Mouse (Mus musculus): Measurements from ENCODE around the gene Cux2. TPM values are rescaled to one million over a fixed set of nuclear protein-coding genes. Genes with fewer than 3 reads are reported as not detected.
A peak's percentile ranks its signal among the peaks of the same experiment; 100 is the strongest.

The Cux2 gene
- polyA plus RNA-seq, 1 experiment from 2014 or later: 1.5 TPM

DNA sequence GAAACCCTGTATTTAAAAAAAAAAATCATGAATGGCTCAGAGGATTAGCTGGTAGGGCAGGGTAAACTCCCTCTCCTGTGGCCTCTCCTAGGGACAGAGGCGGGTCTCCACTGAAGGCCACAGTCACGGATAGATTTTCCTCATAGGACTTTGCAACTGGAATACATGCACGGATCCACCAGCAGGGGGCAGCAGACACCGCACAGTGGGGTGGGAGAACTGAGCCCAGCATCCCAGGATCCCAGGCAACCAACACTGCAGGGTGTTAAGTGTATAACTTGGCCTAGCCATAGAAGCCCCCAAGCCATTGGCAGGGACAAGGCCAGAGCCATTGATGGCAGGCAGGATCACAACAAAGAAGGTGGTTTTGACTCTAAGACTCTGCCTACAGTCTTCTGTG, 177.7 kb downstream of the Cux2 start:
- H3K4me3 ChIP-seq (ENCODE audit: low read depth, low read length): no peak overlapping the region
- H3K27ac ChIP-seq (ENCODE audit: low read depth, low read length): no peak overlapping the region
- peak; percentile 43; the same call in 1 of the 2 replicates for ATAC-seq
- peak; percentile 99 for TF ChIP-seq CTCF (IDR thresholded peaks at IDR 0.05; ENCODE audit: low read depth)
- WGBS: 9% methylated on average over 4 of the region's 4 CpGs
- H3K27me3 ChIP-seq (replicated peaks; ENCODE audit: control insufficient read depth, insufficient read depth, low read length): no peaks in the 10 kb centered on the region
- no peaks in the 10 kb centered on the region for H3K9me3 ChIP-seq (ENCODE audit: control insufficient read depth)
- no peaks in the 10 kb centered on the region for H3K36me3 ChIP-seq (ENCODE audit: control insufficient read depth, insufficient read depth)
- H3K4me2 ChIP-seq (replicated peaks; ENCODE audit: low read depth): no peak overlapping the region
- H3K9ac ChIP-seq (ENCODE audit: low read depth, low read length): no peak overlapping the region
- H3K4me1 ChIP-seq (replicated peaks; ENCODE audit: control insufficient read depth, insufficient read depth, low read length): no peaks in the 10 kb centered on the region

DNA sequence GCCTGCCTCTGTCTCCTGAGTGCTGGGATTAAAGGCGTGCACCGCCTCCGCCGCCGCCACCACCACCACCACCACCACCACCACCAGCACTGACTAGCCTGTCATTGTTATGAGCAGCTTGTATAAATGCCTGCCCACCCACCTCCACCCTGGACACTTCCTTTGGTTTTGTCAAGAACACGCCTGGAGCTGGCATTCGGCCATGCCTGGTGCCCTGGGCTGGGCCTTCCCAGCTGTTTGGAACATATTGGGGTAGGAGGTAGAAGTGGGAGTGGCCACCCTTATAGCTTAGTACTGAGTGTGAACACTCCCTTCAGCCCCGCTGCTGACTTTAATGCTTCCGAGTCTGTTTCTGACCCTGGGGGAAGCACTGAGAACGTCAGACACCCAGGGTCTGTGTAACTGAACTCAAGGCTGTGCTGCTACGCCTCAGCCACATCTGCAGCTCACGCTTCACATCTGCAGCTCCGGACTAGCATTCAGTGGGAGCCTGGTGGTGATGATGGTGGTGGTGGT, 178.3 kb downstream of the Cux2 start:
- peak overlapping the region; percentile 22; the same call in 1 of the 2 replicates for H3K27ac ChIP-seq (ENCODE audit: low read depth, low read length)
- H3K36me3 ChIP-seq (ENCODE audit: control insufficient read depth, insufficient read depth): no peaks in the 10 kb centered on the region
- ATAC-seq: no peak
- no peaks in the 10 kb centered on the region for H3K4me1 ChIP-seq (replicated peaks; ENCODE audit: control insufficient read depth, insufficient read depth, low read length)
- no peak overlapping the region for H3K4me3 ChIP-seq (ENCODE audit: low read depth, low read length)
- TF ChIP-seq CTCF (IDR thresholded peaks at IDR 0.05; ENCODE audit: low read depth): no peak
- no peaks in the 10 kb centered on the region for H3K9me3 ChIP-seq (ENCODE audit: control insufficient read depth)
- H3K9ac ChIP-seq (ENCODE audit: low read depth, low read length): no peak overlapping the region
- no peak overlapping the region for H3K4me2 ChIP-seq (replicated peaks; ENCODE audit: low read depth)
- H3K27me3 ChIP-seq (replicated peaks; ENCODE audit: control insufficient read depth, insufficient read depth, low read length): no peaks in the 10 kb centered on the region
- 83% methylated on average over 13 of the region's 13 CpGs for WGBS

DNA sequence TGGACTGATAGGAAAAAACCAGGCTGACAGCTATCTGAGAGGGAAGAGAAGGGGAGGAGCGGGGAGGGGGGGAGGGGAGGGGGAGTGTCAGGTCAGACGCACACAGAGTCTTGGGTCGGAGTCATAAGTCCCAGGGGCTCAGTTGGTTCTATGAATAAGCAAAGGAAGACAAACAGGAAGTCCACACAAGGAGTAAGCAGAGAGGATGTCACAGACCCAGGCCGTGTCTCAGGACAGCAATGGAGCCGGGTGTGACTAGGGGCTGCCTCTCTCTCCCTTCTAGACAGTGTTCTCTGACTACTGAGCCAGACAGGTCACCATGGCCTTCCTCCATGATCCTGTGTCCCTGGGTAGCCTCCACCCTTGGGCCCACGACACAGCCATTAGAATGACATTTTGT, 179.1 kb downstream of the Cux2 start:
- peak; percentile 27; the same call in 1 of the 2 replicates for ATAC-seq
- WGBS: 58% methylated on average over 6 of the region's 6 CpGs
- 0 out of 2 replicates have a peak overlapping the region, but pooled peaks have one; percentile 22 for H3K27ac ChIP-seq (ENCODE audit: low read depth, low read length)

DNA sequence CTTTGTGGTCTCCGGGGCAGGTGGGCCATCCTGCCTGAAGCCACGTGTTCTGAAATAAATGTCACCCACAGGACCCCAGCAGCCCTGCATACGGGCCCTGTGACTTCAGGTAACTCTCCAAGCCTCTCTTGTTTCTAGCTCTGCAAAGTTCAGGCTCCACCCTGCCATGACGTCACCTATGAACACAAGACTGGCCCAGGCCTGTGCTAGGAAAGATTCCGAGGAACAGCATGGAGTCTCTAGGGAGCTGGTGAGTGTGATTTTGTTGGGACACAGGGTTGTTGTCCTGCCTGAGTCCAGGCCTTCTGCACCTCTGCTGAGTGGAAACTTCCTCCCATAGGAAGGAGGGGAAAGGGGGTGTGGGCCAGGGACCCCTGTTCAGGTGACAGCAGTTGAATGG, 181.9 kb downstream of the Cux2 start:
- ATAC-seq: no peak
- Histone ChIP-seq H3K4me1 (replicated peaks; ENCODE audit: control insufficient read depth, insufficient read depth, low read length) (no peaks in the 10 kb centered on the region), H3K4me3 (ENCODE audit: low read depth, low read length) (no peak overlapping the region), H3K4me2 (replicated peaks; ENCODE audit: low read depth) (no peak overlapping the region), H3K9me3 (ENCODE audit: control insufficient read depth) (no peaks in the 10 kb centered on the region), H3K27me3 (replicated peaks; ENCODE audit: control insufficient read depth, insufficient read depth, low read length) (no peaks in the 10 kb centered on the region), H3K27ac (ENCODE audit: low read depth, low read length) (no peak overlapping the region), H3K36me3 (ENCODE audit: control insufficient read depth, insufficient read depth) (no peaks in the 10 kb centered on the region), H3K9ac (ENCODE audit: low read depth, low read length) (no peak overlapping the region)
- no peak for TF ChIP-seq CTCF (IDR thresholded peaks at IDR 0.05; ENCODE audit: low read depth)
- 59% methylated on average over 5 of the region's 5 CpGs for WGBS

More for the DNA sequence above, 179.1 kb downstream of the Cux2 start:
- TF ChIP-seq CTCF (IDR thresholded peaks at IDR 0.05; ENCODE audit: low read depth): no peak
- Histone ChIP-seq H3K9me3 (ENCODE audit: control insufficient read depth) (no peaks in the 10 kb centered on the region), H3K9ac (ENCODE audit: low read depth, low read length) (no peak overlapping the region), H3K27me3 (replicated peaks; ENCODE audit: control insufficient read depth, insufficient read depth, low read length) (no peaks in the 10 kb centered on the region), H3K4me3 (ENCODE audit: low read depth, low read length) (no peak overlapping the region), H3K4me2 (replicated peaks; ENCODE audit: low read depth) (no peak overlapping the region), H3K36me3 (ENCODE audit: control insufficient read depth, insufficient read depth) (no peaks in the 10 kb centered on the region), H3K4me1 (replicated peaks; ENCODE audit: control insufficient read depth, insufficient read depth, low read length) (no peaks in the 10 kb centered on the region)

DNA sequence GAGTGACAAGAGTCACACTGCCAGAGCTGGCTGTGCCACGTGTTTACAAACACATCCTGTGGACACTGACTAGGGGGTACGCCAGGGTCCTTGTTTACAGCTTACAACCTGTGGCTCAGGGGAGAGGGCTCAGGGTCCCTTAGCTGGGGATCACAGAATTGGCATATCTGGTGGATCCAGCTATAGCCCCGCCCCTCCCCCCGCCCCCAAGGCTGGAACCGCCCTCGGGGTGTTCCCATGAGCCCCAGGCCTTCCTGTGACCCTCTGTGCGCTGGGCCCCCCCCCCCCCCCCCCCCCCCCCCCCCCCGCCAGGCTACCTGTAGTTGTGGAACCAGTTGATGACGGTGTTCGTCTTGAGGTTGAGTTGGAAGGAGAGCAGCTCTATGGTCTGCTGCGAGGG, 185.6 kb downstream of the Cux2 start:
- no peak overlapping the region for H3K27ac ChIP-seq (ENCODE audit: low read depth, low read length)
- WGBS: 23% methylated on average over 8 of the region's 11 CpGs
- 0 out of 2 replicates have a peak overlapping the region, but pooled peaks have one; percentile 7 for H3K9ac ChIP-seq (ENCODE audit: low read depth, low read length)
- H3K9me3 ChIP-seq (ENCODE audit: control insufficient read depth): no peaks in the 10 kb centered on the region
- ATAC-seq: no peak
- H3K4me3 ChIP-seq (ENCODE audit: low read depth, low read length): no peak overlapping the region
- H3K4me2 ChIP-seq (replicated peaks; ENCODE audit: low read depth): peak overlapping the region; percentile 48
- TF ChIP-seq CTCF (IDR thresholded peaks at IDR 0.05; ENCODE audit: low read depth): no peak
- 0 out of 2 replicates have a peak, but pooled peaks cover 4% of the 10 kb centered on the region for H3K4me1 ChIP-seq (replicated peaks; ENCODE audit: control insufficient read depth, insufficient read depth, low read length)
- H3K27me3 ChIP-seq (replicated peaks; ENCODE audit: control insufficient read depth, insufficient read depth, low read length): no peaks in the 10 kb centered on the region
- H3K36me3 ChIP-seq (ENCODE audit: control insufficient read depth, insufficient read depth): no peaks in the 10 kb centered on the region

DNA sequence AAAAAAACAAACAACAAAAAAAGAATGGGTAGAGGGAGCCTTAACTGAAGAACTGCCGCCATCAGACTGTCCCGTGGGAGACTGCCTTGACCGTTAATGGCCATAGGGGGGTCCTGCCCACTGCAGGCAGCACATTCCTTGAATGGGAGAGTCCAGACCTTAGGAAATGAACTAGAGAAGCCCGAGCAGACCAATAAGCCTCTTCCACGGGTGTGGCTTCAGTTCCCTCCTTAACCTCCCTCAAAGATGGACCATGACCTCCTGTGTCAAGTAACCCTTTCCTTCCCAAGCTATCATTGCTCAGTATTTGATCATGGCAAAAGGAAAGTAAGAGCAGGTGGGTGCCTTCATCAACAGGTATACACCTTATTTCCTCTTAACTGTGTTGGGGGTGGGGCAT, 187.9 kb downstream of the Cux2 start:
- no peak for TF ChIP-seq CTCF (IDR thresholded peaks at IDR 0.05; ENCODE audit: low read depth)
- H3K9me3 ChIP-seq (ENCODE audit: control insufficient read depth): no peaks in the 10 kb centered on the region
- H3K4me1 ChIP-seq (replicated peaks; ENCODE audit: control insufficient read depth, insufficient read depth, low read length): 0 out of 2 replicates have a peak, but pooled peaks cover 4% of the 10 kb centered on the region
- no peaks in the 10 kb centered on the region for H3K36me3 ChIP-seq (ENCODE audit: control insufficient read depth, insufficient read depth)
- ATAC-seq: peak; percentile 37; the same call in 1 of the 2 replicates
- no peak overlapping the region for H3K27ac ChIP-seq (ENCODE audit: low read depth, low read length)
- 31% methylated on average over 5 of the region's 5 CpGs for WGBS
- H3K4me3 ChIP-seq (ENCODE audit: low read depth, low read length): no peak overlapping the region
- no peak overlapping the region for H3K9ac ChIP-seq (ENCODE audit: low read depth, low read length)
- H3K4me2 ChIP-seq (replicated peaks; ENCODE audit: low read depth): no peak overlapping the region; the same call in 1 of the 2 replicates
- H3K27me3 ChIP-seq (replicated peaks; ENCODE audit: control insufficient read depth, insufficient read depth, low read length): no peaks in the 10 kb centered on the region

All from intestine, postnatal 0 days (tissue).